Mouse (Mus musculus): Measurements from ENCODE around the gene Itgb1bp1. TPM values are rescaled to one million over a fixed set of nuclear protein-coding genes. Genes with fewer than 3 reads are reported as not detected.

Itgb1bp1 gene
- polyA plus RNA-seq, 1 experiment from 2014 or later: 54.2 TPM

GRCm38 (mm10) chr12:21266784-21267098, 19.3 kb downstream of the Itgb1bp1 start:
- H3K4me3 ChIP-seq (replicated peaks): no peak overlapping the region
- H3K27me3 ChIP-seq: no peaks in the 10 kb centered on the region
- WGBS: 87% methylated on average over 2 of the region's 2 CpGs
- no peaks in the 10 kb centered on the region for H3K9me3 ChIP-seq (replicated peaks)
- H3K9ac ChIP-seq: no peak overlapping the region
- no peak overlapping the region for H3K4me2 ChIP-seq (replicated peaks)
- peaks cover 54% of the 10 kb centered on the region for H3K36me3 ChIP-seq
- ATAC-seq (ENCODE audit: insufficient number of reproducible peaks, low FRiP score, low TSS enrichment, low read depth): no peak
- no peak overlapping the region for H3K27ac ChIP-seq (replicated peaks)
- no peaks in the 10 kb centered on the region for H3K4me1 ChIP-seq

GRCm38 (mm10) chr12:21265946-21266783, 19.9 kb downstream of the Itgb1bp1 start:
- Histone ChIP-seq H3K4me3 (replicated peaks) (no peak overlapping the region), H3K9ac (no peak overlapping the region), H3K27ac (replicated peaks) (no peak overlapping the region), H3K36me3 (peaks cover 48% of the 10 kb centered on the region), H3K9me3 (replicated peaks) (no peaks in the 10 kb centered on the region), H3K4me2 (replicated peaks) (no peak overlapping the region), H3K27me3 (no peaks in the 10 kb centered on the region), H3K4me1 (no peaks in the 10 kb centered on the region)
- WGBS: 76% methylated on average over 14 of the region's 14 CpGs
- peak; percentile 77 for ATAC-seq (ENCODE audit: insufficient number of reproducible peaks, low FRiP score, low TSS enrichment, low read depth)

- Histone ChIP-seq H3K4me3 (replicated peaks) (no peak overlapping the region), H3K9me3 (replicated peaks) (no peaks in the 10 kb centered on the region), H3K4me1 (no peaks in the 10 kb centered on the region), H3K36me3 (peaks cover 41% of the 10 kb centered on the region), H3K27ac (replicated peaks) (no peak overlapping the region), H3K4me2 (replicated peaks) (no peak overlapping the region), H3K27me3 (no peaks in the 10 kb centered on the region), H3K9ac (no peak overlapping the region)
- WGBS: 87% methylated on average over 4 of the region's 4 CpGs
- ATAC-seq (ENCODE audit: insufficient number of reproducible peaks, low FRiP score, low TSS enrichment, low read depth): no peak
These were observed 20.6 kb downstream of the Itgb1bp1 start for GRCm38 (mm10) chr12:21265501-21265900.

DNA sequence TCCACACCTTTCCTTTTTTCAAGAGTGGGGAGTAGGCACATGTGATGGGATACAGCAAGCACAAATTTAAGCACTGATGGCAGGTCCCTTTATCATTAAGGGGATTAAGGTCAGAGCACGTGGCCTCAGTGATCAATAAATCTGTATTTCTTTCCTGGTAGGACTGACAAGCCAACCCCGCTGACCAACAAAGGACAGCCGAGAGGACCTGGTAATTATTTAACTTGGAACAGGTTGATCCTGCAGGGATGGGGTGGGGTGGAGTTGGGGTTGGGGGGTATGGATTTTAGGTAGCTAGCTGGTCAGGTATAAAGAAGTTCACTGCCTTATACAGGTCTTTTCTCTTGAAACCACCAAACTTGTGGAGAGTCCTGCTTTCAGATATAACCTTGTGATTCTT, 21.1 kb downstream of the Itgb1bp1 start:
- H3K9me3 ChIP-seq (replicated peaks): no peaks in the 10 kb centered on the region
- no peaks in the 10 kb centered on the region for H3K27me3 ChIP-seq
- H3K4me3 ChIP-seq (replicated peaks): no peak overlapping the region
- H3K9ac ChIP-seq: no peak overlapping the region
- ATAC-seq (ENCODE audit: insufficient number of reproducible peaks, low FRiP score, low TSS enrichment, low read depth): no peak
- no peaks in the 10 kb centered on the region for H3K4me1 ChIP-seq
- H3K27ac ChIP-seq (replicated peaks): 0 out of 2 replicates have a peak overlapping the region, but pooled peaks have one; percentile 9
- no peak overlapping the region for H3K4me2 ChIP-seq (replicated peaks)
- 86% methylated on average over 3 of the region's 3 CpGs for whole genome bisulfite sequencing
- peaks cover 41% of the 10 kb centered on the region for H3K36me3 ChIP-seq

DNA sequence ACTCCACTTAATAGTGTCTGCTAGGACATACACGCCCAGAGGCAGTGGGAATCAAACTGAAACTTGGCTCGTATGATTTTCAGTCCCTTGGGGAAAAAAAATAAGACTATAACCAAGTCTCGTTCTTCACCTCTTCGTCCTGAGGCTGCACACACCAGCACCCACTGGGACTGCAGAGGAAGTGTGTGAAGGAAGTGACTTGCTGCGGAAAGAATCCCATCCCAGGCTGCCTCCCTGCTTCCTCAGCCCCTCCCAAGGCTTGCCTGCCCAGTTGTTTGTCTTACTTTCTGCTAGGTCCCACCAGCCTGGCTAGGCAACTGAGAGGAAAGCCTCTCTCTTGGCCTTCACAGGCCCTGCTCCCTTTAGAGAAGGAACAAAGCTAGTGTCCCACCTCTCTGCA, 21.8 kb downstream of the Itgb1bp1 start:
- H3K27me3 ChIP-seq: no peaks in the 10 kb centered on the region
- no peaks in the 10 kb centered on the region for H3K9me3 ChIP-seq (replicated peaks)
- no peak overlapping the region for H3K4me3 ChIP-seq (replicated peaks)
- WGBS: 72% methylated on average over 5 of the region's 5 CpGs
- H3K36me3 ChIP-seq: peaks cover 45% of the 10 kb centered on the region
- ATAC-seq (ENCODE audit: insufficient number of reproducible peaks, low FRiP score, low TSS enrichment, low read depth): no peak
- H3K4me1 ChIP-seq: no peaks in the 10 kb centered on the region
- H3K9ac ChIP-seq: no peak overlapping the region
- H3K27ac ChIP-seq (replicated peaks): 0 out of 2 replicates have a peak overlapping the region, but pooled peaks have one; percentile 9
- no peak overlapping the region for H3K4me2 ChIP-seq (replicated peaks)

DNA sequence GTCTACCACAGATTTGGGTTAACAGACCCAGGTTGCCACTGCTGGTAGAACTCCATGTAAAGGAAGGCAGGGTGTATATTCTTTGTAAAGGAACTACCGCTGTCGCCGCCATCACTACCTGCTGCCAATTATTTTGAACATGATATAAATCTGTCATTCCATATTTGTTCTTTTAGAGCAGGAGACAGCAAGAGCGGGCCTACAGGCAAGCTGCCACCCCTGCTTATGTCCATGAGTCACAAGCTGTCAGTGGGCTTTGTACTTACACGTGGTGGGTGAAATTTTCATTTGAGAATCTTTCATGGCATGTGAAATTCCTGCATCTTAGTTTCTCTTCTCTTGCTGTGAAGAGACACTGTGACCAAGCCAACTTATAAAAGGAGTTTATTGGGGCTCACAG, 22.8 kb downstream of the Itgb1bp1 start:
- ATAC-seq (ENCODE audit: insufficient number of reproducible peaks, low FRiP score, low TSS enrichment, low read depth): no peak
- Histone ChIP-seq H3K4me3 (replicated peaks) (no peak overlapping the region), H3K27me3 (no peaks in the 10 kb centered on the region), H3K9ac (no peak overlapping the region), H3K9me3 (replicated peaks) (no peaks in the 10 kb centered on the region), H3K27ac (replicated peaks) (0 out of 2 replicates have a peak overlapping the region, but pooled peaks have one; percentile 28), H3K4me2 (replicated peaks) (no peak overlapping the region), H3K4me1 (no peaks in the 10 kb centered on the region), H3K36me3 (peaks cover 44% of the 10 kb centered on the region)
- 91% methylated on average over 5 of the region's 5 CpGs for WGBS

- no peaks in the 10 kb centered on the region for H3K9me3 ChIP-seq (replicated peaks)
- no peak overlapping the region for H3K4me2 ChIP-seq (replicated peaks)
- 69% methylated on average over 4 of the region's 4 CpGs for WGBS
- peaks cover 53% of the 10 kb centered on the region for H3K36me3 ChIP-seq
- no peaks in the 10 kb centered on the region for H3K4me1 ChIP-seq
- no peaks in the 10 kb centered on the region for H3K27me3 ChIP-seq
- H3K9ac ChIP-seq: no peak overlapping the region
- no peak overlapping the region for H3K4me3 ChIP-seq (replicated peaks)
- no peak for ATAC-seq (ENCODE audit: insufficient number of reproducible peaks, low FRiP score, low TSS enrichment, low read depth)
- no peak overlapping the region for H3K27ac ChIP-seq (replicated peaks)
These were observed 24.6 kb downstream of the Itgb1bp1 start for GRCm38 (mm10) chr12:21261521-21261920.

- no peaks in the 10 kb centered on the region for H3K27me3 ChIP-seq
- WGBS: 86% methylated on average over 6 of the region's 6 CpGs
- ATAC-seq (ENCODE audit: insufficient number of reproducible peaks, low FRiP score, low TSS enrichment, low read depth): no peak
- H3K27ac ChIP-seq (replicated peaks): no peak overlapping the region
- H3K4me2 ChIP-seq (replicated peaks): no peak overlapping the region
- no peak overlapping the region for H3K9ac ChIP-seq
- no peak overlapping the region for H3K4me3 ChIP-seq (replicated peaks)
- H3K36me3 ChIP-seq: peaks cover 52% of the 10 kb centered on the region
- H3K9me3 ChIP-seq (replicated peaks): no peaks in the 10 kb centered on the region
- no peaks in the 10 kb centered on the region for H3K4me1 ChIP-seq
These were observed 25.4 kb downstream of the Itgb1bp1 start for GRCm38 (mm10) chr12:21260494-21261256.

- H3K9ac ChIP-seq: no peak overlapping the region
- no peak overlapping the region for H3K4me2 ChIP-seq (replicated peaks)
- no peaks in the 10 kb centered on the region for H3K4me1 ChIP-seq
- no peak for ATAC-seq (ENCODE audit: insufficient number of reproducible peaks, low FRiP score, low TSS enrichment, low read depth)
- no peak overlapping the region for H3K27ac ChIP-seq (replicated peaks)
- WGBS: 73% methylated on average over 7 of the region's 7 CpGs
- H3K36me3 ChIP-seq: peaks cover 54% of the 10 kb centered on the region
- H3K4me3 ChIP-seq (replicated peaks): no peak overlapping the region
- H3K9me3 ChIP-seq (replicated peaks): no peaks in the 10 kb centered on the region
- no peaks in the 10 kb centered on the region for H3K27me3 ChIP-seq
These were observed 38.2 kb downstream of the Itgb1bp1 start for GRCm38 (mm10) chr12:21247711-21248392.

DNA sequence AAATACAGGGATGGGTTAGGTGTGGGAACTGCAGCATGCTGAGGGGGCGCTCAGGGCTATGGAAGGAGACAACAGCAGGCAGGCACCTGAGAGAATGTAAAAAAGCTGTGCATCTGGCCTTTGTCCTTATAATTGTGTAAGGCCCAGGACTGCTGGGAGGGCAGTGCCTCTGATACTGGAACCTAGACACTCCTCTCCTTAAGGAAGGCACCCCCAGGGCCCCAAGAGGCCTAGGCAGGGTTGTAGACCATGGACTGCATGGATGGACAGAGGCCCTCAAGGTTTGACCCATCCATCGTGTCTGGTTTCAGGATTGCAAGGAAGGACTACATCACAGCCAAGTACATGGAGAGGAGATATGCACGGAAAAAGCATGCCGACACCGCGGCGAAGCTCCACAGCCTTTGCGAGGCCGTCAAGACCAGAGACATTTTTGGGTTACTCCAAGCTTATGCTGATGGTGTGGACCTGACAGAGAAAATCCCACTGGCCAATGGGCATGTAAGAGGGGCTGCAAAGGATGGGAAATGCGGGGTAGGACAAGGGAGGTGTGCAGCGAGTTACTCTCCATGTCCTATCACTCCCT, 41.6 kb downstream of the Itgb1bp1 start:
- H3K4me2 ChIP-seq (replicated peaks): no peak overlapping the region
- no peaks in the 10 kb centered on the region for H3K4me1 ChIP-seq
- 95% methylated on average over 11 of the region's 11 CpGs for WGBS
- ATAC-seq (ENCODE audit: insufficient number of reproducible peaks, low FRiP score, low TSS enrichment, low read depth): no peak
- H3K36me3 ChIP-seq: peaks cover 34% of the 10 kb centered on the region
- no peaks in the 10 kb centered on the region for H3K9me3 ChIP-seq (replicated peaks)
- no peak overlapping the region for H3K9ac ChIP-seq
- H3K4me3 ChIP-seq (replicated peaks): no peak overlapping the region
- no peaks in the 10 kb centered on the region for H3K27me3 ChIP-seq
- H3K27ac ChIP-seq (replicated peaks): no peak overlapping the region

DNA sequence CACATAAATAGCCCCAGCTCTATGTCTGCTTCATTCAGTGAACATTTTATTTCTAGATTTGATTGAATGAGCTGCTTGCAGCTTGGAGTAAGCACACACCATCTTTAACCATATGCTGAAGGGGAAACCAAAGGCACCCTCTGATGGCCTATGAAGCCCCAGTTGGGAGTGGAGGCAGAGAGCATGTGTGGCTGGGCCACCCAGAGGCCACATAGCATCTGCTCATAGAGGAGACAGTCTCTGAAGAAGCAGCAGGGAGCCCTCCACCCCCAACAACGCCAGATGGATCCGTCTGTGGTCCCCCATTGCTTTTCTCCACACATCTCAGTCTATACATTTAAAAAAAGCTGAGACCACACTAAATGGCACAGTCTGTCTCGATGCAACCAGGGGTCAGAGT, 44.1 kb downstream of the Itgb1bp1 start:
- WGBS: 88% methylated on average over 3 of the region's 3 CpGs
- Histone ChIP-seq H3K9ac (no peak overlapping the region), H3K4me3 (replicated peaks) (no peak overlapping the region), H3K9me3 (replicated peaks) (no peaks in the 10 kb centered on the region), H3K4me2 (replicated peaks) (no peak overlapping the region), H3K27me3 (no peaks in the 10 kb centered on the region), H3K36me3 (peaks cover 35% of the 10 kb centered on the region), H3K4me1 (no peaks in the 10 kb centered on the region), H3K27ac (replicated peaks) (no peak overlapping the region)
- ATAC-seq (ENCODE audit: insufficient number of reproducible peaks, low FRiP score, low TSS enrichment, low read depth): no peak
